Mouse (Mus musculus) testis, adult 2 months (tissue): ENCODE data around the gene Sptb.

ENCODE experiments used
- CTCF ChIP-seq: fragments of 200-500 bp; IDR thresholded peaks from 2 replicates; pipeline ENCODE4 v1.5.1; 2012; ENCODE audit warnings: low read depth, mild to moderate bottlenecking, inconsistent platforms, low read length, moderate library complexity; ENCODE audit not compliant: control insufficient read depth, insufficient read depth, insufficient replicate concordance
- POLR2A ChIP-seq: fragments of 200-500 bp; IDR thresholded peaks from 2 replicates; pipeline ENCODE4 v1.6.1; 2012; ENCODE audit warnings: low read depth, mild to moderate bottlenecking, inconsistent platforms, low read length, moderate library complexity; ENCODE audit not compliant: control insufficient read depth

DNA sequence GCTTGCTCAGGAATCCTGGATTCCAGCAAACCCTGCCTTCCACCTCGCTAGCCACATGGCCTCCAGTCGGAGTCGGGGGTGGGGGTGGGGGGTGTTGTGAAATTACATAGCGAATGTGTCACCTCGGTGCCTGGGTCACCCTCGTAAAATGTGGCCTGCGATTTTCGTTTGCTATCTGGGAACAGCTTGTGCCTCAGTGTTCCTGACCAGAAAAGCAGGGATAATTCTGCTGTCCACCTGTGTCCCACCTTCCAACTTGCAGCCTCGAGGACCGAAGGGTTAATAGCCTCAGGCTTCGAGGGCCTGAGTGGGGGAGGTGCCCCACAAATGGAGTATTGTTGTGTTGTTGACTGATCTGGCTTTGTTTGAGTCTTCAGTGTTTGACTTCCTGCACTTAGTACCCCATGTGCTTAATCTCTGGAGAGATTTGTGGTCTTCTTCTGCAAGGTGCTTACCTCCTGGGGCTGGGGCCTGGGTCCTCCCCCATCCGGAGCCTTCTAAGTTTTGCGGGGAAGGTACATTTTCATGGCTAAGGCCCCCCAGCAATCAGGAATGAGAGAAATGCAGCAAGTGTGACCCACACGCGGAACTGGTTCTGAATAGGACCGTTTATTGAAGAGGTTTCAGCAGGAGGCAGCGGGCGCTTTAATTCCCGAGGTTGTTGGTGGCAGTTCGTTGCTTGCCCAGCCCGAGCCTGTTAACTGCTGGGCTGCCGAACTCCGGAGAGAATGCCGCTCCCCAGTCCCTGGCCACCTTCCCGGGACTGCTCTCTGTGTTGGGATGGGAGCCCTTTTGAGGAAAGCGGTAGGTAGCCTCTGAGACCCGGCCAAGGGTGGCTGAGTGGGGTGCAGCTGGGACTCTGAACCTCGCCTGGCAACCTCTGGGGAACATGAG is 163.7 kb downstream of the Sptb start:
- TF ChIP-seq CTCF (no peak), POLR2A (no peak)
